Mouse (Mus musculus) MEL (cell line): ENCODE results near the gene Prss44. TPM values are rescaled to one million over a fixed set of nuclear protein-coding genes. Genes with fewer than 3 reads are reported as not detected.

ENCODE experiments used
- DNase-seq: peaks from one replicate; pipeline ENCODE4 v3.0.0; 2011; ENCODE audit warnings: low read depth, low spot score
- H3K27ac ChIP-seq: 2 replicates; pipeline ENCODE4 v1.5.1; 2012; ENCODE audit warnings: low read depth, mild to moderate bottlenecking, control low read depth, low read length, moderate library complexity; ENCODE audit not compliant: control insufficient read depth
- H3K27me3 ChIP-seq, 2 experiments: fragments of 150-350 bp in 1 of 2; sonication (generic) in 1 of 2; 2 replicates each; pipeline ENCODE4 v1.6.1; 2012; ENCODE audit warnings: low read length in 2 of 2, mild to moderate bottlenecking in 2 of 2, improper control_type of control experiment in 1 of 2, moderate library complexity in 1 of 2; ENCODE audit not compliant: insufficient read depth in 2 of 2, control insufficient read depth in 1 of 2
- H3K36me3 ChIP-seq, 2 experiments: 2 replicates each; pipeline ENCODE4 v1.6.1; 2012 to 2014; ENCODE audit warnings: low read length in 2 of 2, improper control_type of control experiment in 1 of 2, inconsistent platforms in 1 of 2, mild to moderate bottlenecking in 1 of 2; ENCODE audit not compliant: insufficient read depth in 2 of 2, control insufficient read depth in 1 of 2
- H3K4me1 ChIP-seq, 2 experiments: fragments of 150-350 bp in 1 of 2; sonication (generic) in 1 of 2; 2 replicates each; pipeline ENCODE4 v1.6.1; 2012; ENCODE audit warnings: low read length in 2 of 2, improper control_type of control experiment in 1 of 2, mild to moderate bottlenecking in 1 of 2; ENCODE audit not compliant: insufficient read depth in 2 of 2, control insufficient read depth in 1 of 2
- H3K4me3 ChIP-seq, 2 experiments: fragments of 150-350 bp in 1 of 2; sonication (generic) in 1 of 2; 2 replicates each; pipeline ENCODE4 v1.5.1; 2012; ENCODE audit warnings: low read depth in 2 of 2, low read length in 2 of 2, mild to moderate bottlenecking in 2 of 2, moderate library complexity in 2 of 2, control low read depth in 1 of 2, improper control_type of control experiment in 1 of 2; ENCODE audit not compliant: control insufficient read depth in 1 of 2, insufficient read depth in 1 of 2
- H3K79me2 ChIP-seq: 2 replicates; pipeline ENCODE4 v1.6.1; 2012; ENCODE audit warnings: mild to moderate bottlenecking, low read length, moderate library complexity; ENCODE audit not compliant: control insufficient read depth, poor library complexity, insufficient read depth
- H3K9ac ChIP-seq: 2 replicates; pipeline ENCODE4 v1.6.1; 2012; ENCODE audit warnings: low read depth, mild to moderate bottlenecking, control low read depth, low read length, moderate library complexity; ENCODE audit not compliant: control insufficient read depth, poor library complexity, severe bottlenecking
- H3K9me3 ChIP-seq: fragments of 150-350 bp; sonication (generic); replicated peaks from 2 replicates; pipeline ENCODE4 v1.6.1; 2012; ENCODE audit warnings: mild to moderate bottlenecking, low read length, improper control_type of control experiment, moderate library complexity; ENCODE audit not compliant: insufficient read depth
- CTCF ChIP-seq, 3 experiments: IDR thresholded peaks in 2 of 3; conservative IDR thresholded peaks in 1 of 3; 2 replicates each; pipeline ENCODE4 v1.5.1; 2011 to 2012; ENCODE audit warnings: low read length in 3 of 3, low read depth in 2 of 3, mild to moderate bottlenecking in 2 of 3, improper control_type of control experiment in 1 of 3, inconsistent platforms in 1 of 3, mixed read lengths in 1 of 3, moderate library complexity in 1 of 3; ENCODE audit not compliant: control insufficient read depth in 1 of 3, insufficient read depth in 1 of 3, poor library complexity in 1 of 3, severe bottlenecking in 1 of 3
- GABPA ChIP-seq: IDR thresholded peaks from 2 replicates; pipeline ENCODE4 v1.6.1; 2012; ENCODE audit warnings: low read depth, mild to moderate bottlenecking, inconsistent platforms, low read length, improper control_type of control experiment, moderate library complexity
- RAD21 ChIP-seq: IDR thresholded peaks from 2 replicates; pipeline ENCODE4 v1.6.1; 2011; ENCODE audit warnings: mild to moderate bottlenecking, low read depth, low read length, improper control_type of control experiment
- RCOR1 ChIP-seq: IDR thresholded peaks from 2 replicates; pipeline ENCODE4 v1.6.1; 2012; ENCODE audit warnings: low read depth, mild to moderate bottlenecking, inconsistent platforms, low read length, improper control_type of control experiment
- SMC3 ChIP-seq: IDR thresholded peaks from 2 replicates; pipeline ENCODE4 v1.6.1; 2011; ENCODE audit warnings: low read depth, low read length, improper control_type of control experiment
- ZC3H11A ChIP-seq: IDR thresholded peaks from 2 replicates; pipeline ENCODE4 v1.6.1; 2012; ENCODE audit warnings: low read depth, mild to moderate bottlenecking, inconsistent platforms, low read length, improper control_type of control experiment
- polyA plus RNA-seq, 2 experiments: library from polyadenylated mRNA; stranded (reverse) in 1 of 2; unstranded in 1 of 2; fragments of >175 nt in 1 of 2; fragments of >200 nt in 1 of 2; gene quantifications; 2 replicates each; pipeline versions ENCODE4 v1.2.1 to v1.2.4; 2012; ENCODE audit warnings: low replicate concordance in 2 of 2, low read depth in 1 of 2; ENCODE audit not compliant: insufficient read length in 2 of 2, insufficient read depth in 1 of 2, missing spikeins in 1 of 2
- total RNA-seq: library from RNA; depleted of rRNA; stranded (reverse); fragments of 300-350 nt; gene quantifications from 2 replicates; pipeline ENCODE4 v1.2.3, GENCODE M21; 2012; rRNA removed

Prss44 gene
- total and polyA plus RNA-seq, 3 experiments, result not detected

DNA sequence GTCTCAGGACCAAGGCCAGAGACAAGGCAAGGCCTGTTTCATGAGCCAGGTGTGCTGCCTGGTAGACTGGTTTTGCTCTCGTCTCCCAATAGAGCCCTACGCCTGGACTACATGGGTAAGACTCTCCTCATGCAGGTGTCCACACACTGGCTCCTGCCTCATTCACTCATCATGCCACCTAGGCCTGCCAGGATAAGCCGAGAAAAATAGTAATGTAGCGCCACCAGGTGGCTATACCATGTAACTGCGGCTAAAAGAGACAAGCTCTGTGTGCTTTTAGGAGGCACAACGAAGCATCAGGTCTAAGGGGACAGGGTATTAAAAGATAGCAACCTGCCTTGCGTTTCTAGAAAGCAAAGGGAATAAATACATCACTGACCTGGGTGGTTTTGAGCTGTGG is 57.2 kb downstream of the Prss44 start:
- H3K9ac ChIP-seq, result no peak overlapping the region
- no peak overlapping the region for H3K4me3 ChIP-seq
- TF ChIP-seq SMC3 (peak; percentile 67), CTCF (IDR thresholded peaks at IDR 0.05 in 2 of 3, conservative IDR thresholded peaks at IDR 0.05 in 1 of 3; ENCODE audit: control insufficient read depth in 1 of 3, insufficient read depth in 1 of 3, low read depth in 2 of 3, low read length in 3 of 3, poor library complexity in 1 of 3, severe bottlenecking in 1 of 3) (peak; percentile 65 to 80 (median 80)), RCOR1 (no peak), ZC3H11A (peak; percentile 54), GABPA (no peak), RAD21 (peak; percentile 74)
- peak; percentile 37 for DNase-seq
- no peaks in the 10 kb centered on the region for H3K36me3 ChIP-seq
- no peak overlapping the region for H3K27ac ChIP-seq
- H3K79me2 ChIP-seq, result no peaks in the 10 kb centered on the region
- H3K4me1 ChIP-seq, result no peaks in the 10 kb centered on the region
- H3K27me3 ChIP-seq, result no peaks in the 10 kb centered on the region
- H3K9me3 ChIP-seq, result no peaks in the 10 kb centered on the region

Other genes starting within 250 kb of the Prss44 start
- 0.33 and 0.58 TPM in 2 replicates for gene Nradd, start 189.5 kb upstream of the Prss44 start, total RNA-seq
- gene Nradd, start 189.5 kb upstream of the Prss44 start, polyA plus RNA-seq, result 1 to 10 TPM in 1 of 2 experiments, not detected in 1; 1.1 TPM
- gene Nbeal2, start 159.8 kb upstream of the Prss44 start, total RNA-seq, result 7.0 and 9.3 TPM in 2 replicates
- 10 to 100 TPM in 1 of 2 experiments, not detected in 1; 17.2 TPM for gene Nbeal2, start 159.8 kb upstream of the Prss44 start, polyA plus RNA-seq
- gene Ccdc12, start 157.5 kb upstream of the Prss44 start, total RNA-seq, result 122 and 129 TPM in 2 replicates
- gene Ccdc12, start 157.5 kb upstream of the Prss44 start, polyA plus RNA-seq, result 100 to 1,000 TPM in 1 of 2 experiments, not detected in 1; 112 TPM
- gene Myl3, start 72.1 kb upstream of the Prss44 start, total RNA-seq, result not detected in 2 replicates
- not detected for gene Myl3, start 72.1 kb upstream of the Prss44 start, polyA plus RNA-seq
- gene Pth1r, start 66.8 kb upstream of the Prss44 start, total RNA-seq, result 0.15 and 0.33 TPM in 2 replicates
- under 1 TPM in 1 of 2 experiments, not detected in 1; 0.77 TPM for gene Pth1r, start 66.8 kb upstream of the Prss44 start, polyA plus RNA-seq
- not detected in 2 replicates for gene Prss42, start 15.8 kb upstream of the Prss44 start, total RNA-seq
- gene Prss42, start 15.8 kb upstream of the Prss44 start, polyA plus RNA-seq, result not detected
- not detected in 2 replicates for gene Prss43, start 12.7 kb downstream of the Prss44 start, total RNA-seq
- not detected for gene Prss43, start 12.7 kb downstream of the Prss44 start, polyA plus RNA-seq
- not detected in 2 replicates for gene Prss45, start 20.6 kb downstream of the Prss44 start, total RNA-seq
- gene Prss45, start 20.6 kb downstream of the Prss44 start, polyA plus RNA-seq, result not detected
- not detected in 2 replicates for gene Prss46, start 30.5 kb downstream of the Prss44 start, total RNA-seq
- not detected for gene Prss46, start 30.5 kb downstream of the Prss44 start, polyA plus RNA-seq
- not detected in 2 replicates for gene Prss50, start 44.0 kb downstream of the Prss44 start, total RNA-seq
- gene Prss50, start 44.0 kb downstream of the Prss44 start, polyA plus RNA-seq, result not detected
- gene Als2cl, start 65.9 kb downstream of the Prss44 start, total RNA-seq, result not detected in 2 replicates
- gene Als2cl, start 65.9 kb downstream of the Prss44 start, polyA plus RNA-seq, result under 1 TPM in 1 of 2 experiments, not detected in 1; 0.21 TPM
- gene Tmie, start 66.1 kb downstream of the Prss44 start, total RNA-seq, result not detected in 2 replicates
- gene Tmie, start 66.1 kb downstream of the Prss44 start, polyA plus RNA-seq, result not detected
- not detected in 2 replicates for gene Fam240a, start 102.9 kb downstream of the Prss44 start, total RNA-seq
- not detected for gene Fam240a, start 102.9 kb downstream of the Prss44 start, polyA plus RNA-seq
- gene Tdgf1, start 132.2 kb downstream of the Prss44 start, total RNA-seq, result not detected in 2 replicates
- not detected for gene Tdgf1, start 132.2 kb downstream of the Prss44 start, polyA plus RNA-seq
- gene Lrrc2, start 137.6 kb downstream of the Prss44 start, total RNA-seq, result not detected in 2 replicates
- under 1 TPM in 1 of 2 experiments, not detected in 1; 0.07 TPM for gene Lrrc2, start 137.6 kb downstream of the Prss44 start, polyA plus RNA-seq
- gene Rtp3, start 176.6 kb downstream of the Prss44 start, total RNA-seq, result not detected in 2 replicates
- gene Rtp3, start 176.6 kb downstream of the Prss44 start, polyA plus RNA-seq, result not detected
- not detected in 2 replicates for gene Ltf, start 205.3 kb downstream of the Prss44 start, total RNA-seq
- under 1 TPM in 1 of 2 experiments, not detected in 1; 0.11 TPM for gene Ltf, start 205.3 kb downstream of the Prss44 start, polyA plus RNA-seq
- 0.19 and 0.23 TPM in 2 replicates for gene Ccrl2, start 243.5 kb downstream of the Prss44 start, total RNA-seq
- under 1 TPM in 1 of 2 experiments, not detected in 1; 0.75 TPM for gene Ccrl2, start 243.5 kb downstream of the Prss44 start, polyA plus RNA-seq